Mouse (Mus musculus) adrenal gland, postnatal 10 days (tissue): ENCODE measurements around the gene Pgs1. TPM values are rescaled to one million over a fixed set of nuclear protein-coding genes. Genes with fewer than 3 reads are reported as not detected.
A peak's percentile ranks its signal among the peaks of the same experiment; 100 is the strongest.

Experiments used
- DNase-seq: peaks from one replicate; pipeline ENCODE4 v3.0.0; 2021; ENCODE audit warnings: mixed read lengths
- total RNA-seq, 2 experiments: library from RNA; stranded (reverse); gene quantifications; 2 replicates each; pipeline ENCODE4 v1.2.3; 2021

The Pgs1 gene
- total RNA-seq, 2 experiments from 2014 or later, result 30.9 to 31.0 TPM

DNA sequence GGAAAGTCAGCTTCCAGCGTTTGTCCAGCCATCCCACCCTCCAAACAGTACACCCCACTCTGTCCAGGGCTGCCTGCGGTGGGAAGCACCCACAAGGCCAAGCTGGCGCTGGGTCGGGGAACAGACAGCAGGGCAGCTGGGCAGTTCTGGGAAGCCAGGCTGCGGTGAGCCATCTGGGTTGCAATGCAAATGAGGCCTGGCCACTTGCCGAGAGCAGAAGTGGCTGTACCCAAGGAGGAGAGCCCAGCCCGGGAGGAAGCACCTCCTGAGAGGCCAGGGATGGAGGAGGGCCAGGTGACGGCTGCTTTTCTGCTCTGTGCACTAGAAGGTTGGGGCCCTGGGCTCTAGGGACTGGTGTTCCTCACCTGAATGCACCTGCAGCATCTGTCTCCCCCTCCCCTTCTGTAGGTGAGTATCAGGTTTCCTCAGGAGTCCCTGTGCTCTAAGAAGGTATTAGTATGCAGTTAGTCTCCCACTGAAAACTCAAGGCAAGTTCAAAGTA lies 10.0 kb upstream of the Pgs1 start:
- DNase-seq, result no peak

DNA sequence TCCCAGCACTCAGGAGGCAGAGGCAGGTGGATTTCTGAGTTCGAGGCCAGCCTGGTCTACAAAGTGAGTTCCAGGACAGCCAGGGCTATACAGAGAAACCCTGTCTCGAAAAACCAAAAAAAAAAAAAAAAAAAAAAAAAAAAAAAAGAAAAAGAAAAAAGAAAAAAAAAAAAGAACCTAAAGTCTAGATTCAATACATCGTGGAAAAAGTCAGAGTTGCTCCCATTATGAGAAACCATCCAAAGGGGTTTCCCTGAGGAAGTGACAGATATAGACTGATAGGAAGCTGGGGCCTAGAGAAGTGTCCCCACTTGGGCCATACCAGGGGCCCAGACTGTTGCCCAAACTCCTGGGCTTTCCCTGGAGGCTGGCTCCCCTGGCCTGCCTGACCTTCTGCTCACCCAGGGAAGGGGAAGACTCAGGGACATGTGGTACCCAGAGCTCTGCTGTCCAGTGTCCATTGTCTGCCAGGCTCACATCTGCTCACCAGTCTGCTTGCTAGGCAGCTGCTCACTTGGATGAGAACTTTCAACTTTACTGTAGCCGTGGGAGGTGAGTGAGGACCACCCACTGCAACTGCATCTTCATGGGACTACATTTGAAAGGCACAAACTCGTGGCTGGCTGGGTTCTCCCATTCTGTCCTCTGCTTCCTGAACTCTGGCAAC lies 8.3 kb upstream of the Pgs1 start:
- no peak for DNase-seq

DNA sequence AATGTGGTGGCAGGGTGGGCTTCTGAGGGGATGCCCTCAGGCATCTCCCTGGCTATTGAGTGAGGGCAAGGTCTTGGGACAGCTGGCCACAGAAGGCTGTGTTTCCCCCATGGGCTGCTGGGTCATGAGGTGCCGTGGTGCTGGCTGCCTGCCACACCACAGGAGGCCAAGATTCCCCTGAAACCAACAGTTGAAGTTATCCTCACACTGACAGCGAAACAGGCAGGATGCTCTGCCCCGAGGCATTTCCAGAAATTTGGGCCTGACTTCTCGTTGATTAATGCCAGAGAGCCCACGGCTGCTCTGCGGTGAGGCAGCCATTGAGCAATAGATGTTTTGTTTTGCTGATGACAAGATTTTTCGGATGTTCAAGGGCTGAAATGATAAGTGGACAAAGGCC lies 6.7 kb upstream of the Pgs1 start:
- DNase-seq, result no peak

DNA sequence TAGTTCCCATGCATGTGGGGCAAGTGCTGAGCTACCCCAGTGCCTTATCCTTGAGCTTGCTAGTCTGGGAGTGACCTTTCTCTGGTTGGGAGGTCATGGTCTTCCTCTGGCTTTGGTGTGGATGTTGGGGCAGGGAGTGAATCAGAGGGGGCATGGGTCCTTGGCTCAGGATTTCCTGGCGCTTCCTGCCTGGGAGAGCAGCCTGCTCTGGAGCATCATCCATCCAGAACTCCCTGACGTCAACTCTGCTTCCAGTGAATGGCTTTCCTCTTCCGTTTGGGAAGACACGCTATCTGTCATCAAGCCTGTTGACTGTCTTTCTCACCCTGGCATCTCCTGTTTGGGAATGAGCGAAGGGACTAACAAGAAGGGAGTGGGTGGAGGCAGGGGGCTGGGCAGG lies 3.7 kb upstream of the Pgs1 start:
- no peak for DNase-seq

DNA sequence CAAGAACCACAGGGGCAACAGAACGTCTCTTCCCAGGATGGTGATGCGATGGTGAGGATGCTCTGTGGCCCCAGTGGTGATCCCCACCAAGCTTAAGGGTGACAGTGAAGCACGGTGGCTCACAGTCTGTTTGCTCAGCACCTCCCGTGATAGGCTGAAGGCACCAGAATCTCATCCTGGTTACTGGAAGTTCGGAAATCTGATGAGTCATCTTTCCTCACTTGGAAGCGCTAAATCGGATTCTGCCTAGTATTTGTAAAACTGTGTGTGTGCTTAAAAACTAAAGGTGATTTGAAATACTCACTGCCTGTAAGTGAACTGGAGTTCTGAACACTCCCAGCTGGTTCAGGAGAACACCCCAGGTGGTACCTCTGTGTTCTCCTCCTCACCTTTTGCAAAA lies 2.3 kb upstream of the Pgs1 start:
- DNase-seq, result no peak

DNA sequence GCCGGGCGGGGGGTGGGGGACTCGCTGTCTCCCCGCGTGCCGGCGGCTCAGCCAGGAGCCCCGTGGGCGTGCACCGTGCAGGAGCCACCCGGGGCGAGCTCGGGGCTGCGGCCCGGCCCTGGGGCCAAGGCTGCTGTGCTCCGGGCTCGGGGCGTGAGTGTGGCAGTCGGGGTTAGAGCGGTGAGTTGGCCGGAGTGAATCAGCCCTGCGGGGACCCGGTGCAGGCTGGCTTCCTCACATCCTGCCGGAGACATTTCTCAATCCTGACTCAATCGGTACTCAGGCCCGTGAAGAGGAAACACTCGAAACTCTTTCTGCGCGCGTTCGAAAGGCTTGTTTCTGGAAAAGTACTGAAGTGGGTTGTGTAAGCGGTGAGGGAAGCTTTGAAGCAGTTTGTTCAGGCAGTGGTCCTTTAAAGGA lies 950 bp downstream of the Pgs1 start:
- DNase-seq, result peak; percentile 60

DNA sequence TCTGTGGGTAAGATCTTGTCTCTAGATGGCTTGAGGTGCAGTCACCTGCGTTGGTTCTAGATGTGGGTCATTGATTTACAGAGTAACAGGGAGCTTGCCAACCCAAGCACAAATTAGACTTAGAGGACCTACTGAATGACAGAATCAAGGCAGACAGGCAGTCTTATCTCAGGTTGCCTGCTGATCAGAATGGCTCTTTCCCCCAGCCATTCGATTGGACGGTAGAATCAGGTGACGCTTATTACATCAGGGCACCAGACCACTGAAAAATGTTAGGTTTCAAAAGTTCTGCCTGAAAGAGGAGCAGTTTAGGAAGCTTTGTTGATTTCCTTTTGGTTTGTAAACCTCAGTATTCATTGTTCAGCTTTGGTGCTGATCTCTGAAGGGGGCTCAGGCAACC lies 1.9 kb downstream of the Pgs1 start:
- DNase-seq, result no peak

DNA sequence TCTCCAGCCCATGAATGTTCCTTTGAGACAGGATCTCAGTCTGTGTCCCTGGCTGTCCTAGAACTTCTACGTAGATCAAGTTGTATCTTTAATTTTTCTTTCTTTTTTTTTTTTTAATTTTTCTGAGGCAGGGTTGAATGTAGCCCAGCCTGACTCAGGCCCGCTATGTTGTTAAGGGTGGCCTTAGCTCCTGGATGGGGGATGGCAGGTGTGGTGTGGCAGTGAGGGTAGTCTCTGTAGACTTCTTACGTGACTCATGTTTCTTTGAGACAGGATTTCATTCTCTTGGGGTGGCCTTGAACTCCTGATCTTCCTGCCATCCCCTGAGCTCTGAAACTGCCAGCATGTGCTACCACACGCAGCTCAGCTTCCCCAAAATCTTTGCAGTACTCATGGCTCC lies 3.1 kb downstream of the Pgs1 start:
- no peak for DNase-seq

DNA sequence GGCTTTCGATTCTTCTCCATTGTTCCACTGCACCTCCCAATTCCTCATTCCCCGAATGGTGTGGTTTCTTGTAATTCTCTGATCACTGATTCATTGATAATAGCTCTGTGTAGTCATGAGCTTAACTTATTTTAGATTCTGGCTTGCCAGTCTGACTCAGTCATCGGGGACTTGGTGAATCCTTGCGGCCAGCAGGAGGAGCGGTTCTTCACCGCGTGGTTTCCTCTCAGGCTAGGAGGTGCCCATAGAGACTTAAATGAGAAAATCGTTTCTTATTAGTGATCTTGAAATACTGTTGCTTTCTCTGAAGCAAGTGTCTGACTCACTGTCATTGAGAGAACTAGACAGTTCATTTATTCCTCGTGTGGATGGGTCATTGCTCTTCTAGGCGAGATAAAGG lies 3.8 kb downstream of the Pgs1 start:
- DNase-seq, result peak; percentile 46

DNA sequence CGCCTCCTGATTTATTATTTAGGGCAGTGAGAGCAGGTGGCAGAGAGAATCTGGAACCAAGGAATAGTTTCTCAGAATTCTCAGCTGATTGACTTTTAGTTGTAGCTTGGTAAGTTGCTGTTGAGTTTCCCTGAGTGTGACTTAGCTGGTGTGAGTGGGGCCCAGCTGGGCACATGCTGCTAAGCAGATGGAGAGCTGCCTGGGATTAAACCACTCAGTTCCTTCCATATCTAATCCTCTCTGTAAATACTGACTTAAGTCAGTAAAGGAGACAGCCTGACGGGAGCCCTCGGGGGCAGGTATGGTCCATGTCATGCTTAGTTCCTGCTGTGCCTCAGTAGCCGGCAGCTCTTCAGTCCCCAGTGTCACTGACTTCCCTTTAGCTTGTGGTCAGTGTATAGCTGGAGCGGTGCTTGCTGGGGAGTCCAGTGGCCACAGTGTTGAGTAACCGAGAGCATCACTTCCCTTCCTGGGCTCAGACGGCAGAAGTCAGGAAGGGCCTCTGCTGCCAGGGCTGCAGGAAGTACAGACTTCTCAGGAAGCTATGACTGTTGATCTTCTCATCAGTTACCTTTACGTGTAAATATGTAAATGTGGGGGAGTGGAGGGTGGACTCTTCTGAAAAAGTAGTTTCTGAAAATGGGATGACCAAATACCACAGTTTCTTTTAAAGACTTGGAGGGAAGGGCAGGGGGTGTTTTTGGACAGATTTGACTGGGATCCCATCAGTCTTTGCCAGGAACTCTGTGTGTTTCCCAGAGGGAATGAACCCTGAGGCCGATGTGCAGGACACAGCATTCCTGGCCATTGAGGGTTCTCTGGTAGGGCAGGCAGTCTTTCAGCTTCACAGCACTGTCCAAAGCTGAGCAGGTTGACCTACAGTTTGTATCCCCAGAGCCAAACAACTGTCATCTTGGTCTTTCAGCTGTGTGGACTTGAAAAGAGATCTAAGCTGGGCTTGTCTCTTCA lies 5.7 kb downstream of the Pgs1 start:
- DNase-seq, result no peak

DNA sequence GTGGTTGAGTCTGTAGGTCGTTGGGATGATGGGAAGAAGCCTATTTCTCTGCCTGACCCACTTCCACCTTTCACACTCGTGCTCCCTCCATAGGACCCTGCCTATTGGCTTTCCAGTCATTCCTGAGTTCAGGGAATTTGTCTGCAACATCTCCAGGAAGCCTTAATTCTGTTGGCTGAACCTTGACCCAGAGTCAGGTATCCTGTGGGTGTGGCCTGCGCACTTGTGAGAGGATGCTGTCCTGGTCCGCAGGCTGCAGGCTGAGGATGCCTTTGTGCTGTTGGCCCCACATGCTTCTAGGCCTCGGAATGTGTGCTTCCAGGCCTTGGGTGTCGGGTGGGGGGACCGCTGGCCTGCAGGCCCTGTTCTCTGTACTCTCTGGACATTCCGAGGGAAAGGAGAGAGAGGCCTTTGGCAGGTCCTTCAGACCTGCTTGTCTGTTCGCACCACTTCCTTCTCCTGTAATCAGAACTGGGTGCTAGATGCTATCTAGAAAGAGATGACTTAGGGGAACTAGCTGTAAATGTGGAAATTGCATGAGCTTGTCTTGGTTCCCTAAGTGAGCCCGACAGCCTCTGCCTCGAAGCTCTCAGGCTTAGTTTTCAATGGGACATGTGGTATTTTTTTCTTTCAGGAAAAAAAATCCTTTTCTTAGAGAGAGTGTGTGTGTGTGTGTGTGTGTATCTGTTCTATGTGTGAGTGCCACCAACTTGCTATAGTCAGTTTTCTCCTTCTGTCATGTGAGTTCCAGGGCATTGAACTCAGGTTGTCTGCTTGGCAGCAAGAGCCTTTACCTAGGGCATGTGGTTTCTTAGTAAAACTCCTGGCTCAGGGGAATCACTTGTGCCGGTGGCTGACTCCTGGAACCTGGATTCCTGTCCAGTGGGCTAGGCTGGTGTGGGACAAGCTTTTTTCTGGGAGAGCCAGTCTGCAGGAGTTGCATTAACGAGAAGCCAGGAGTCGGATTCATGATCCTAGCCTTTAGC lies 7.4 kb downstream of the Pgs1 start:
- DNase-seq, result no peak

DNA sequence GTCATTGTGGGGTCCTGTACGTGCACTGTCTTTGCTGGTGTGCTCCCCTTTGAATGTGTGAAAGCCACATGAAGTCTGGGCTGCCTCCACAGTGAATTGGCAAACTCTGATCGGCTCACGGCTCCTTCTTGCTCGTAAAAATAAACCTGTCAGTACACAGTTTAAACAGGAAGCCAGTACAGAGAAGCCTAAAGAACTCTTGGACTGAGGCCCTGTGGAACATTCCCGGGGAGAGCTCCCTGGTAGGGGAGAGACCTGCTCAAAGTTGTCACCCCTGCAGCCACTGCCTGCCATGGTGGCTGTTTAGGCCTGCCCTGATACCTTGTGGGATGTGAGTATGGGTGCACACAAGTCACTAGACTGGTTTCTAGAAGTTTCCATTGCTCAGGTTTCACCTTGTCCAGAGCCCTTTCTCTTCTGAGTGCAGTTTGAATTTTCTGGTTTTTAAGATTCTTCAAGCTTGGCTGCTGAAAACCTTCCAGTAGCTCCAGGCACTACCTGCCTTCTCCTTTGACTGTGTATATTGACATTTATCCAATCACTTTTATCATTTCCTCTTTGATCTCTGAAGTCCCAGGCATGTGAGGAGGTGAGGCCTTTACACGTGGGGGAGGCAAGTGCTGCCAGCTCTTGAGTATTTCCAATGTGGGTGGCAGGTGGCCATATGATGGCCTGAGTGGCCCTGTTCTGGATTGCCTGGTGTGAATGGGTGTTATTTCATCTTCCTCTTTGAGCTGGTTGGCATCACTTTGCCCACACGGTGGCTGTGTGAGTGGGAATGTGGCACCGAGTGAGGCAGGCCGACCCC lies 8.4 kb downstream of the Pgs1 start:
- no peak for DNase-seq

DNA sequence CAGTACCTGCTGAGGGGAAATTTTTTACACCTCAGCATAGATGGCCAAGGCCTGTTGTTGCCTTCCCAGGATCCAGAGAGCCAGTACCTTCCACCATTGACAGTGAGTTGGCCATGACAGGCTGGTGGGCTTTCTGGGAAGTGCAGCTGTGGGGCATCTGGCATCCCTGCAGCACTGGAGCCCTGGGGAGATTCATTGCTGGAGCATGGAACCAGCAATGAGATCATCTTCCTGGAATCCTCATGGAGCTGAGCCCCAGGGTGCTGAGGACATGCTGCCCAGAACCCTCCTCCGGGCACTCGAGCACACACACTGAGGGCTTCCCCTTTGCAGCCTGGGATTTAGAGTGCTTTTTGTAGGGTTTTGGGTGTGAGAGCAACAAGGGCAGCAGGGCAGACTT lies 9.2 kb downstream of the Pgs1 start:
- DNase-seq, result no peak

DNA sequence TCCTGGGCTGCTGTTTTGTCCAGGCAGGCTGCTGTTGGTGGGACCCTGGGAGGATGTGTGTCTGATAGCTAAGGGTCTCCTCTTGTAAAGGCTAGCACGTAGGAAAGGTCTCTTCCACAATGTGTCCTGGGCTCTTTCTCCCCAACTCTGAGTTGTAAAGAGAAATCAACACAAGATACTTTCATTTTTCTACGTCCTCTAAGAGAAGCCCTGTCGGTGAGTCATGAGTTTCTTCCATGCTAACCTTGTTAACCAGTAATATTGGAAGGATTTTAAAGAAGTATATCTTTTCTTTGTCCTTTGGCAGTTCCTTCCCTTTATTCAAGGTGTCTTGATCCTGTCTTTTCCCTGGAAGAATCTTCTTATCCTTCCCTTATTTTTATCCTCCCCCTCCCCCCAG lies 9.6 kb downstream of the Pgs1 start:
- no peak for DNase-seq

DNA sequence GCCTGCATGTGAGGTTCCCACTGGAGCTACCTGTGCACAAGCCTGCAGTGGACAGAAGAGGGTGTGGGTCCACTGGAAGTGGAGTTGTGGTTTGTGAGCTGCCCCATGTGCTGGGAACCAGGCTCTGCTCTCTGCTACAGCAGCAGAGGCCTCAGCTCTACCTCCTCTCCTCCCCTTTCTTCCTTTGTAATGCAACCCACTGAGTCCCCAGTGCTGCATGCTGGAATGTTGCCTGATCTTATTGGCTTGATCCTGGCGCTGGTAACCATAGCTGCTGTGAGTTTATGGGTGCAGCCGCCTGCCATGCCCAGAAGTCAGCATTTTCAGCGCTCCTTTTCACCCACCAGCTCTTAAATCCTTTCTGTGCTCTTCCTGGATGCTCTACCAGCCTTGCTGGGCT lies 10.0 kb downstream of the Pgs1 start:
- no peak for DNase-seq

DNA sequence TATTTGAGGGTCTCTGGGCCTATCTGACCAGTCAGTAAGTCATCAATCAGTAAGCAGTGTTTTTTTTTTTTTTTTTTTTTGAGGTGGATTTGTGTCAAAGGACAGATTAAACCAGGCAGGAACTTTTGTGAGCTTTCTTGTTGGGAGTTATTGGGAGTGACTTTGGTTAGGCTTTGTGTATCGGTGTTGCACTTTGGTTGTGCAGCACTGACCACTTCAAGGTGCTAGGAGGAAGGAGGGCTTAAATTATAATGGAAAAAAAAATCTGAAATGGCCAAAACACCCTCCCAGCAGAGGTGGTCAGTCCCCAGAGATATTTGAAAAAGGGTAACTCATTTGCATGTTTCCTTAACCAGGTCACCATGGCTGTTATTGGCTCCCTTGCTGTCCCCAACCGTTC lies 11.0 kb downstream of the Pgs1 start:
- DNase-seq, result no peak

DNA sequence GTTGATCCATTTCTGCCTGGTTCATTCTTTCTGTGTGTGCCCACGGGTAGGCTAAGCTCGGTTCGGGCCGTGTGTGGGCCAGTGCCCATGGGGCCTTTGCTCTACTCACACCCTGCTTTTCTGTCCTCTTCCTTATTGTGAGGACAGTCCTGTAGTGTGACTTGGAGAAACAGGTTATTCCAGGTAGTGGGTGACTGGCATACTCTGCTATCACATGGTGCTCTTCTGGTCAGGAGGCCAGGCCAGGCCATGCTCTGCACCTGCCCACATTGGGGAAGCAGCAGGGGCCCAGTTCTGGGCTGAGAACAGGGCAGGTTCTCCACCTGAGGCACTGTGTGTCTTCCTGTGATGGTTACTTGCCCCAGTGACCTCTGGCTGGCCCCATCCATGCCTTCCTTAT lies 12.3 kb downstream of the Pgs1 start:
- DNase-seq, result no peak

DNA sequence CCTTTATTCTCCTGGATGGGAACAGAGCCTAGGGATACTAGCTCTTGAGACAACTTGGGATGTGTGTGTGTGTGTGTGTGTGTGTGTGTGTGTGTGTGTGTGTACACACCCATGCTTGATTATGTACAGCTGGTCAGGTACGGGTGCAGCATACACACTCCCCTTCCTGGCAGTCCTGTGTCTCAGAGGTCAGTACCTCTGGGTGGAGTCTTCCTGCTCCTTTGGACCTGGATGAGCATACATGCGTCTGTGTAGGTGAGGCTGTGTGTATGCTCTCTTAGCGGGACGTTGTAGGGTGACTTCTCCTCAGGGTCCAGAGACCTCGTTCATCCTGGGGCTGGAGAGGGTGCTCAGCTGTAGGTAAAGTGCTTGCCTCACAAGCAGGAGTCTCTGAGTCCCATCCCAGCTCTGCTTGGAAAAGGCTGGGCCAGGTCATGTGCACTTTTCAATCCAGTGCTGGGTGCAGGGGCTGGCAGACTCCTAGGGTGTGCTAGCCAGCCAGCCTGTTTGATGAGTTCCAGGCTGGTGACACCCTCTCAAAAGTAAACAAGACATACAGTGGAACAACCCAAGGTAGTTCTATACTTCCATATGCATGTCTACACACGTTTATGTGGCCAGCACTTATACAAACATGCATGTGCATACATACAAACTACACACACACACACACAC lies 13.3 kb downstream of the Pgs1 start:
- no peak for DNase-seq

DNA sequence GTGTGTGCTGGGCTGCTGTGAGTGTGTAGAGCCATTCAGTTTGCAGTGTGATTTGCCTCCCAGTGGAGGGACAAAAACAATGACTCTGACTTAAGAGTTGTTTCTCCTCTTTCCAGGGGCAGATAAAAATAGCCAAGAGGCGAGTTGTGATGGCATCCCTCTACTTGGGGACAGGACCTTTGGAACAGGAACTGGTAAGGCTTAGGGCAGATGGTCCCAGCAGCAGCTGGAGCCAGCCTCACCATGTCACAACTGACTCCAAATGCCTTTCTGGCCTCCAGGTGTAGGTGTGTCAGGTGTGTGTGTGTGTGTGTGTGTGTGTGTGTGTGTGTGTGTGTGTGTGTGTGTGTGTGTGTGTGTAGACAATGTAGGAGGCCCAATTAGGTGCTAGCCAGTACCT lies 14.0 kb downstream of the Pgs1 start:
- DNase-seq, result no peak

DNA sequence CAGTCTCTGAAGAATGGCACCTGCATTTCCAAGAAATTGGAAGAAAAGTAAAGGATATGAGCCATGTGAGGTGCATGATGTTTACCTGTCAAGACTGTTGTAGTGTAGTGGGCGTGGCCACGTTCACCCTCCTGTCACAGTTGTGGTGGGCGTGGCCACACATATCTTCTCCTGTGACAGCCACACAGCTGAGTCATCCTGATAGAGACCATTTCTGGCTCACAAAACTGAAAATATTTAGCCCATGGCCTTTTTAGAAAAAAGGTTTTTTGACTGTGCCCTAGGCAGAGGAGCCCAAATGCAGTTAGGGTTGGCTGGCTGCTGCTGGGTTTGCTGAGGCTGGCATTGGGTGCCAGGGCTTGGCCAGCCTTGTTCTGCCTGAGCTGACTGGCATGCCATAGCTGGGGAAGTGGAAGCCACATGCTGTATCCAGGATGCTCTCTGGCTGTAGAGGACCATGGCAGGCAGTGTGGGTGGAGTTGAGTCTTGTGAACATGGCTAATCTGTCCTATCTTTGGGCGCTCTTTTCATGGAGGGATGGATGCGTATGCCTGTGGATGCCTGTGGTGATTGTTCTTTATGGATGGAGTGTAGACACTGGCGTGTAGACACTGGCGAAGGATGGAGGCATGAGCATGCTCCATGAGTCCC lies 14.6 kb downstream of the Pgs1 start:
- DNase-seq, result no peak
